Mouse (Mus musculus) heart, adult 2 months (tissue): Measurements from ENCODE around the gene Mrpl35. TPM values are rescaled to one million over a fixed set of nuclear protein-coding genes. Genes with fewer than 3 reads are reported as not detected.
A peak's percentile ranks its signal among the peaks of the same experiment; 100 is the strongest.

Experiments
- DNase-seq, 2 experiments: peaks; one replicate each; pipeline ENCODE4 v3.0.0; 2021
- H3K27ac ChIP-seq: fragments of 200-600 bp; 2 replicates; pipeline ENCODE4 v1.8.1; 2022
- H3K27me3 ChIP-seq: fragments of 200-500 bp; 2 replicates; pipeline ENCODE4 v1.6.1; 2012; ENCODE audit warnings: mild to moderate bottlenecking, low read length, inconsistent platforms, mixed read lengths; ENCODE audit not compliant: control insufficient read depth, insufficient read depth
- H3K36me3 ChIP-seq: fragments of 200-500 bp; 2 replicates; pipeline ENCODE4 v1.6.1; 2012; ENCODE audit warnings: low read length, inconsistent platforms; ENCODE audit not compliant: control insufficient read depth, insufficient read depth
- H3K4me1 ChIP-seq: fragments of 200-500 bp; 2 replicates; pipeline ENCODE4 v1.6.1; 2011; ENCODE audit warnings: low read length; ENCODE audit not compliant: control insufficient read depth, insufficient read depth
- H3K4me3 ChIP-seq: fragments of 200-600 bp; 2 replicates; pipeline ENCODE4 v1.8.1; 2022
- H3K79me2 ChIP-seq: fragments of 200-500 bp; replicated peaks from 2 replicates; pipeline ENCODE4 v1.6.1; 2012; ENCODE audit warnings: mild to moderate bottlenecking, inconsistent platforms, low read length, moderate library complexity, mixed read lengths; ENCODE audit not compliant: control insufficient read depth, insufficient read depth
- H3K9ac ChIP-seq: fragments of 200-500 bp; 2 replicates; pipeline ENCODE4 v1.6.1; 2012; ENCODE audit warnings: low read depth, mild to moderate bottlenecking, control low read depth, inconsistent platforms, low read length, mixed read lengths
- CTCF ChIP-seq: fragments of 200-600 bp; IDR thresholded peaks from 2 replicates; pipeline ENCODE4 v1.8.1; 2022; ENCODE audit warnings: antibody characterized with exemption, mild to moderate bottlenecking, moderate library complexity
- EP300 ChIP-seq: fragments of 200-500 bp; IDR thresholded peaks from 2 replicates; pipeline ENCODE4 v1.6.1; 2011; ENCODE audit warnings: low read depth, low read length, control low read depth; ENCODE audit not compliant: insufficient read depth
- POLR2A ChIP-seq: fragments of 200-500 bp; IDR thresholded peaks from 2 replicates; pipeline ENCODE4 v1.6.1; 2011; ENCODE audit warnings: mild to moderate bottlenecking, low read depth, low read length, control low read depth; ENCODE audit not compliant: insufficient read depth
- WGBS: fragments of 180-500 bp; shearing (Covaris S2); methylation state at CpG from one replicate; pipeline ENCODE4 v1.1.7; 2018; 5-methylcytosine and 5-hydroxymethylcytosine counted together
- intact Hi-C: fragments of 180-260 bp; cut with DNase I; formaldehyde crosslinking; loops from one replicate; pipeline ENCODE4 v1.15.1; 2025
- polyA plus RNA-seq: library from polyadenylated mRNA; depleted of rRNA; stranded (reverse); fragments of >200 nt; gene quantifications from 2 replicates; pipeline ENCODE4 v1.2.3, GENCODE M21; 2012
- total RNA-seq, 2 experiments: library from RNA; stranded (reverse); gene quantifications; 2 replicates each; pipeline ENCODE4 v1.2.3; 2021

Gene Mrpl35
- total and polyA plus RNA-seq, 3 experiments, result 14.3 to 49.0 (median 48.2) TPM

GRCm38 (mm10) chr6:71823961-71824360 is 2.8 kb downstream of the Mrpl35 start:
- Histone ChIP-seq H3K27me3 (no peaks in the 10 kb centered on the region), H3K4me3 (peak overlapping the region; percentile 78), H3K27ac (peak overlapping the region; percentile 72), H3K36me3 (no peaks in the 10 kb centered on the region; the same call in 1 of the 2 replicates), H3K79me2 (no peaks in the 10 kb centered on the region), H3K4me1 (peaks cover 1% of the 10 kb centered on the region), H3K9ac (no peak overlapping the region)
- DNase-seq, result no peak
- WGBS, result 20% methylated on average over 3 of the region's 3 CpGs
- intact Hi-C loops, result loop anchor here (1.0 to 5.0 kb wide), 2 partner anchors 7 to 192 kb away; partner anchors contain the start of genes Immt and Kdm3a
- TF ChIP-seq CTCF, result no peak
- no peak for TF ChIP-seq POLR2A

DNA sequence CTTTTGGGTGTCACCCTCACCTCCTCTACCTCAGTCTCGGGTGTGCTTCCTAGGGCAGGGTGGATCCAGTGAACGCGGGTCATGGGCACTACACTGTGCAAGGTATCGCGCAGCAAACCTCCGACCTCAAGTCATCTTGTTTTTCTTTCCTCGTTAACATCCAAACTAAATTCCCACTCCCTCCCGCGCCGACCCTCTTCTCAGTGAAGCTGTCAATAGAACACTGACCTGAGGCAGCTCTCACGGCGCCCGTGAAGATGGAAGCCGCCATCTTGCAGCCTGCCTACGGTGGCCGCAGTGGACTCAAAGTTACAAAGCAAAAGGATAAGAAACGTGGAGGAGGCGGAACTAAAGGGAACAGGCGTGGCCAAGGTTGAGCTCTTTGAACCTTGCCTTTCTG is 3.3 kb downstream of the Mrpl35 start:
- no peaks in the 10 kb centered on the region for H3K79me2 ChIP-seq
- peak overlapping the region; percentile 62 for H3K9ac ChIP-seq
- under 1% methylated on average over 19 of the region's 19 CpGs for WGBS
- H3K36me3 ChIP-seq, result no peaks in the 10 kb centered on the region; the same call in 1 of the 2 replicates
- no peak for TF ChIP-seq CTCF
- TF ChIP-seq POLR2A, result peak; percentile 87
- TF ChIP-seq EP300, result peak; percentile 83
- peak overlapping the region; percentile 78 for H3K4me3 ChIP-seq
- peak; percentile 91 to 92 for DNase-seq
- no peaks in the 10 kb centered on the region for H3K27me3 ChIP-seq
- H3K4me1 ChIP-seq, result peaks cover 1% of the 10 kb centered on the region
- intact Hi-C loops, result loop anchor here (1.0 to 5.0 kb wide), 2 partner anchors 8 to 191 kb away; partner anchors contain the start of genes Immt and Kdm3a
- H3K27ac ChIP-seq, result peak overlapping the region; percentile 72

- H3K9ac ChIP-seq, result no peak overlapping the region; the same call in 1 of the 2 replicates
- DNase-seq, result no peak
- H3K4me1 ChIP-seq, result peaks cover 1% of the 10 kb centered on the region
- no peak for TF ChIP-seq EP300
- TF ChIP-seq CTCF, result no peak
- no peak for TF ChIP-seq POLR2A
- H3K79me2 ChIP-seq, result no peaks in the 10 kb centered on the region
- H3K27ac ChIP-seq, result peak overlapping the region; percentile 72
- no peaks in the 10 kb centered on the region; the same call in 1 of the 2 replicates for H3K36me3 ChIP-seq
- WGBS, result under 1% methylated on average over 7 of the region's 7 CpGs
- intact Hi-C loops, result loop anchor here (1.0 to 5.0 kb wide), 2 partner anchors 8 to 191 kb away; partner anchors contain the start of genes Immt and Kdm3a
- H3K4me3 ChIP-seq, result peak overlapping the region; percentile 78
- no peaks in the 10 kb centered on the region for H3K27me3 ChIP-seq
These were observed 3.7 kb downstream of the Mrpl35 start for GRCm38 (mm10) chr6:71823085-71823484.

DNA sequence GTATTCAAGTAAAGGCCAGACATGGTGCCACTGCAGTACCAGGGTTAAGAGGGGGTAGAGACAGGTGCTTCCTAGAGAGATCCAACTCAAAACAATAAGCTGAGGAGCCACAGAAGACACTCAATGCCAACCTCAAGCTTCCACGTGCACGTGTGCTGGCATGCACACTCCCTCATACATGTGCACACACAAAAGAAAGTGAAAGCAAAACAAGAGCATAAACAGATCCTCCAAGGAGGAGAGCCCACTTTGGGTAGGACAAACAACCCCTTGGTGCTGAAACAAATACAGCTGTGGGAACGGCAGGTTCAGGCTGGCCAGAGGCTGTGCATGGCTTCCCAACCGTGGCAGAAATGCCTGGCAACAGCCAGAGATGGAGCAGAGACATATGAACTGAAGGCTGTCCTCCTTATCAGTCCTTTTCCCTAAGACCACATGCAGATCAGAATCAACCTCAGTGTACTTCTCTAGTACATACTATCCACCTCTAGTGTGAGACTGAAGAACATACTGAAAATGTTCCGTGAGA is 6.9 kb downstream of the Mrpl35 start:
- 81% methylated on average over 5 of the region's 5 CpGs for WGBS
- intact Hi-C loops, result loop anchor here (2.0 to 5.0 kb wide), 2 partner anchors 53 to 188 kb away; partner anchors contain the start of gene Kdm3a
- no peaks in the 10 kb centered on the region for H3K27me3 ChIP-seq
- DNase-seq, result no peak
- TF ChIP-seq POLR2A (no peak), EP300 (no peak), CTCF (no peak)
- H3K79me2 ChIP-seq, result no peaks in the 10 kb centered on the region
- peaks cover 2% of the 10 kb centered on the region for H3K36me3 ChIP-seq
- no peak overlapping the region for H3K4me3 ChIP-seq
- H3K27ac ChIP-seq, result no peak overlapping the region
- peaks cover 1% of the 10 kb centered on the region for H3K4me1 ChIP-seq
- H3K9ac ChIP-seq, result no peak overlapping the region

GRCm38 (mm10) chr6:71812820-71813219 is 13.9 kb downstream of the Mrpl35 start:
- 84% methylated on average over 2 of the region's 2 CpGs for WGBS
- intact Hi-C loops, result no loop called here
- H3K27me3 ChIP-seq, result no peaks in the 10 kb centered on the region
- no peak for DNase-seq
- no peak overlapping the region for H3K4me3 ChIP-seq
- H3K79me2 ChIP-seq, result no peaks in the 10 kb centered on the region
- no peak for TF ChIP-seq EP300
- TF ChIP-seq POLR2A, result no peak
- no peak for TF ChIP-seq CTCF
- no peak overlapping the region for H3K27ac ChIP-seq
- no peak overlapping the region for H3K9ac ChIP-seq
- peaks cover 2% of the 10 kb centered on the region for H3K36me3 ChIP-seq
- no peaks in the 10 kb centered on the region for H3K4me1 ChIP-seq

- H3K79me2 ChIP-seq, result no peaks in the 10 kb centered on the region
- no peak overlapping the region for H3K4me3 ChIP-seq
- no peak overlapping the region for H3K27ac ChIP-seq
- H3K36me3 ChIP-seq, result no peaks in the 10 kb centered on the region
- DNase-seq, result no peak
- WGBS, result 96% methylated on average over 9 of the region's 9 CpGs
- peaks cover under 1% of the 10 kb centered on the region; the same call in 1 of the 2 replicates for H3K4me1 ChIP-seq
- TF ChIP-seq EP300, result no peak
- no peak for TF ChIP-seq CTCF
- no peak for TF ChIP-seq POLR2A
- H3K9ac ChIP-seq, result no peak overlapping the region
- no peaks in the 10 kb centered on the region for H3K27me3 ChIP-seq
- intact Hi-C loops, result loop anchor here (10.0 kb wide), 2 partner anchors 215 to 405 kb away; no protein-coding TSS in a partner anchor
These were observed 16.9 kb downstream of the Mrpl35 start for GRCm38 (mm10) chr6:71809890-71810289.
